Mouse (Mus musculus) CH12F3 (cell line): ENCODE measurements around the gene Fbrs.
"Not testable (repeated sequence)": the region's sequence is repeated elsewhere in the genome, so short reads cannot be mapped to it uniquely, and the experiment has no call there.

Experiments used
- in situ Hi-C: fragments of 300-500 bp; cut with MboI; formaldehyde crosslinking; loops from 2 replicates; pipeline ENCODE4 v1.14.3; 2020; ENCODE audit warnings: low sequenced_read_pairs

Gene Fbrs

GRCm38 (mm10) chr7:127475186-127475740 is 3.7 kb upstream of the Fbrs start:
- in situ Hi-C loops: no loop called here

GRCm38 (mm10) chr7:127476336-127476735 is 2.7 kb upstream of the Fbrs start:
- in situ Hi-C loops: no loop called here

GRCm38 (mm10) chr7:127476855-127477254 is 2.1 kb upstream of the Fbrs start:
- in situ Hi-C loops: no loop called here

GRCm38 (mm10) chr7:127477687-127478634 is 1.0 kb upstream of the Fbrs start:
- in situ Hi-C loops: no loop called here

- in situ Hi-C loops: no loop called here
Measured at GRCm38 (mm10) chr7:127479318-127480225, 573 bp downstream of the Fbrs start.

GRCm38 (mm10) chr7:127480321-127480720 is 1.3 kb downstream of the Fbrs start:
- in situ Hi-C loops: no loop called here

GRCm38 (mm10) chr7:127485416-127485815 is 6.4 kb downstream of the Fbrs start:
- in situ Hi-C loops: no loop called here

- in situ Hi-C loops: not testable (repeated sequence)
Measured at GRCm38 (mm10) chr7:127488364-127488763, 9.4 kb downstream of the Fbrs start.

GRCm38 (mm10) chr7:127489982-127490381 is 11.0 kb downstream of the Fbrs start:
- in situ Hi-C loops: no loop called here

GRCm38 (mm10) chr7:127491846-127492245 is 12.8 kb downstream of the Fbrs start:
- in situ Hi-C loops: no loop called here

GRCm38 (mm10) chr7:127494648-127495047 is 15.6 kb downstream of the Fbrs start:
- in situ Hi-C loops: no loop called here

- in situ Hi-C loops: no loop called here
Measured at GRCm38 (mm10) chr7:127497382-127497781, 18.4 kb downstream of the Fbrs start.

- in situ Hi-C loops: no loop called here
Measured at GRCm38 (mm10) chr7:127498407-127498806, 19.4 kb downstream of the Fbrs start.

GRCm38 (mm10) chr7:127508291-127508690 is 29.3 kb downstream of the Fbrs start:
- in situ Hi-C loops: no loop called here

- in situ Hi-C loops: not testable (repeated sequence)
Measured at GRCm38 (mm10) chr7:127509830-127510229, 30.8 kb downstream of the Fbrs start.

- in situ Hi-C loops: no loop called here
Measured at GRCm38 (mm10) chr7:127511241-127511640, 32.2 kb downstream of the Fbrs start.

GRCm38 (mm10) chr7:127511808-127512230 is 32.8 kb downstream of the Fbrs start, which contains the start of gene Srcap:
Gene Srcap (plus strand): TSS chr7:127511983.
- in situ Hi-C loops: no loop called here

- in situ Hi-C loops: no loop called here
Measured at GRCm38 (mm10) chr7:127512231-127513015, 33.4 kb downstream of the Fbrs start.

- in situ Hi-C loops: no loop called here
Measured at GRCm38 (mm10) chr7:127513016-127513390, 34.0 kb downstream of the Fbrs start.

GRCm38 (mm10) chr7:127513781-127514180 is 34.8 kb downstream of the Fbrs start:
- in situ Hi-C loops: no loop called here
